Mouse (Mus musculus) ES-E14 (cell line): ENCODE measurements at regions not wholly inside any gene's neighbourhood (a gene's known extent, or its start where the extent isn't known, plus 50 kb on each side); places are given as distances from the start of the nearest gene placed in this dataset.

Source experiments
- DNase-seq: peaks from one replicate; pipeline ENCODE4 v3.0.0-alpha.2; 2013; ENCODE audit warnings: low read depth, low spot score
- H3K27ac ChIP-seq: 2 replicates; pipeline ENCODE4 v1.5.1; 2012; ENCODE audit warnings: low read depth, mild to moderate bottlenecking, low read length, moderate library complexity, mixed read lengths; ENCODE audit not compliant: poor library complexity, insufficient read depth, severe bottlenecking
- H3K36me3 ChIP-seq: 2 replicates; pipeline ENCODE4 v1.6.1; 2012; ENCODE audit warnings: mild to moderate bottlenecking, low read length, moderate library complexity, mixed read lengths; ENCODE audit not compliant: control insufficient read depth, poor library complexity, insufficient read depth, severe bottlenecking
- H3K4me1 ChIP-seq, 2 experiments: fragments of 150-350 bp in 1 of 2; sonication (generic) in 1 of 2; 2 replicates each; pipeline ENCODE4 v1.6.1; 2012; ENCODE audit warnings: low read length in 2 of 2, mild to moderate bottlenecking in 1 of 2, mixed read lengths in 1 of 2; ENCODE audit not compliant: control insufficient read depth in 2 of 2, insufficient read depth in 2 of 2, poor library complexity in 1 of 2
- H3K4me3 ChIP-seq, 2 experiments: fragments of 150-350 bp in 1 of 2; sonication (generic) in 1 of 2; 2 replicates each; pipeline ENCODE4 v1.5.1; 2012; ENCODE audit warnings: low read length in 2 of 2, low read depth in 1 of 2, mild to moderate bottlenecking in 1 of 2, mixed read lengths in 1 of 2; ENCODE audit not compliant: insufficient read depth in 1 of 2, poor library complexity in 1 of 2, severe bottlenecking in 1 of 2
- H3K9ac ChIP-seq: 2 replicates; pipeline ENCODE4 v1.6.1; 2012; ENCODE audit warnings: low read depth, mild to moderate bottlenecking, low read length, mixed read lengths; ENCODE audit not compliant: poor library complexity, insufficient read depth, severe bottlenecking
- H3K9me3 ChIP-seq: fragments of 150-350 bp; sonication (generic); 2 replicates; pipeline ENCODE4 v1.6.1; 2012; ENCODE audit warnings: low read depth, mild to moderate bottlenecking, low read length; ENCODE audit not compliant: control insufficient read depth, insufficient read depth
- CHD2 ChIP-seq: IDR thresholded peaks from 2 replicates; pipeline ENCODE4 v1.6.1; 2014; ENCODE audit warnings: mild to moderate bottlenecking, low read depth, low read length, inconsistent platforms
- HCFC1 ChIP-seq: IDR thresholded peaks from 2 replicates; pipeline ENCODE4 v1.6.1; 2012; ENCODE audit warnings: low read length, inconsistent platforms, borderline replicate concordance; ENCODE audit not compliant: insufficient read depth
- MAFK ChIP-seq: IDR thresholded peaks from 2 replicates; pipeline ENCODE4 v1.6.1; 2014; ENCODE audit warnings: mild to moderate bottlenecking, low read depth, low read length, inconsistent platforms; ENCODE audit not compliant: insufficient read depth
- ZC3H11A ChIP-seq: IDR thresholded peaks from 2 replicates; pipeline ENCODE4 v1.6.1; 2012; ENCODE audit warnings: low read depth, mild to moderate bottlenecking, inconsistent platforms, low read length, borderline replicate concordance
- ZNF384 ChIP-seq: IDR thresholded peaks from 2 replicates; pipeline ENCODE4 v1.6.1; 2012; ENCODE audit warnings: low read depth, low read length, inconsistent platforms
- in situ Hi-C, 2 experiments: fragments of 600-800 bp; cut with MboI; formaldehyde crosslinking; loops; one replicate each; pipeline ENCODE4 v1.15.1; 2025; ENCODE audit warnings: low sequenced_read_pairs in 2 of 2, inconsistent platforms in 1 of 2; ENCODE audit not compliant: unreplicated experiment in 2 of 2

DNA sequence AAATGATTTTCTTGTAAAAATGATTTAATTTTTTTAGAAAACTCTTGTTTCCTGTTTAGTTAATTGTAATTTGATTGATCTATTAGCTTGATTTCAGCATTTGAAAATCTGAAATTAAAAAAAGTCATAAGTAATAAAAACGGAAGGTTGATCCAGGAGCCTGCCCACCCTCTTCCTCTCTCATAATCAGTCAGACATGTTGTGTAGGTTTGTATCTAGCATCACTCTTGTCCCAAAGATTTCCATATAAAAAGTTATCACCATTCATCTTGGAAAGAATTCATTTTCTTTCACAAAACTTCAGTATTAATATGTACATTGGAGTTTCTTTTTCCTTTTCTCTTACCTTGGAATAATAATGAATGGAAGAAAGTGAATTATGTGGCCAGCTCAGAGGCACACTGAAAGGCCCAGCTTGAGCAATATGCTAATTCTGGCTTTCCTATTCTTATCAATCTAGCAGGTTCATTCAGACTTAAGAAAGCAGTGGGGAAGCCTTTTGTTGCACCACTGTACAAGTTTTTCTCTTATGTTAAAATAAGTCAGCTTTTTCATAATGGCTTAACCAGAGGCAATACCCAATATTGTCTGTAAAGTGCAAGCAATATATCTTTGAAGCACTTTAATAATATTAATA, 185.6 kb upstream of the Grm3 start:
- no peak for DNase-seq
- H3K4me3 ChIP-seq, result no peak overlapping the region
- no peak for TF ChIP-seq ZNF384
- TF ChIP-seq ZC3H11A, result no peak
- TF ChIP-seq MAFK, result no peak
- TF ChIP-seq CHD2, result no peak
- no peak for TF ChIP-seq HCFC1
- no peaks in the 10 kb centered on the region for H3K36me3 ChIP-seq
- H3K9ac ChIP-seq, result no peak overlapping the region
- H3K27ac ChIP-seq, result no peak overlapping the region
- in situ Hi-C loops, result no loop called here
- H3K9me3 ChIP-seq, result no peaks in the 10 kb centered on the region
- no peaks in the 10 kb centered on the region for H3K4me1 ChIP-seq

DNA sequence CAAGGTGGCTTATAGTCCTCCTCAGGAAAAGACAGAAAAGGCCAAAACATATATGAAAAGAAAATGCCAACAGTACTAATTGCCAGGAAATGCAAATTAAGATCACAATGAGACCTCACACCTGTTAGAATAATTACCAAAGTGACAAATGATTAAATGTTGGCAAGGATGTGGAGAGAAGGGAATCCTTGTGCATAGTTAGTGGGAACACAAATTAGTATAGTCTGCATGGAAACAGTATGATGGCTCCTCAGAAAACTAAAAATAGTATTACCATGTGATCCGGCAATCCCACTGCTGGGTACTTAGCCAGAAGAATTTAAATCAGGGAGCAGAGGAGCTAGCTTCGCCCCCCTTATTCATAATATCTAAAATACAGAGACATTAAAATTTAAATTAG, 170.3 kb upstream of the Grm3 start:
- in situ Hi-C loops, result no loop called here
- Histone ChIP-seq H3K27ac (no peak overlapping the region), H3K4me3 (no peak overlapping the region), H3K36me3 (no peaks in the 10 kb centered on the region), H3K9me3 (no peaks in the 10 kb centered on the region), H3K4me1 (no peaks in the 10 kb centered on the region), H3K9ac (no peak overlapping the region)
- DNase-seq, result no peak
- TF ChIP-seq MAFK (no peak), ZNF384 (no peak)

DNA sequence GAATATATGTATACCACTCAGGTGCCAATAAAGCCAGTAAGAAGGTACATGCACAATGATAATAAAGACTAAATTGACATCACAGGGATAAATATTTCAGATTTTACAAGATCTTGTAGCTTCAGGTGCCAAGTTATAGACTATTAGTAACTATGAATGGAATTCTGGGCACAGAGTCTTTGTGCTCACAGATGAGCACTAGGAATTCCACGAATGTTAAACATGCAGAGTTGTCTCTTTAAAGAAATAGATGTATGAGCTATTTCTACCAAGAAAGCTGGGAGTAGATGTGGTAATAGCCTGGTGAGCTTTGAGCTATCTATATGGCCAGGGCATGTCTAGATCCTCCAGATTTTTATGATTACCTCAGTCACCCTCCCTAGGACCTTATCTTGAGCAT, 153.1 kb upstream of the Grm3 start:
- in situ Hi-C loops, result no loop called here
- Histone ChIP-seq H3K9ac (no peak overlapping the region), H3K4me3 (no peak overlapping the region), H3K9me3 (no peaks in the 10 kb centered on the region), H3K27ac (no peak overlapping the region), H3K4me1 (no peaks in the 10 kb centered on the region), H3K36me3 (no peaks in the 10 kb centered on the region)
- TF ChIP-seq ZNF384 (no peak), ZC3H11A (no peak), HCFC1 (no peak), CHD2 (no peak), MAFK (no peak)
- no peak for DNase-seq

DNA sequence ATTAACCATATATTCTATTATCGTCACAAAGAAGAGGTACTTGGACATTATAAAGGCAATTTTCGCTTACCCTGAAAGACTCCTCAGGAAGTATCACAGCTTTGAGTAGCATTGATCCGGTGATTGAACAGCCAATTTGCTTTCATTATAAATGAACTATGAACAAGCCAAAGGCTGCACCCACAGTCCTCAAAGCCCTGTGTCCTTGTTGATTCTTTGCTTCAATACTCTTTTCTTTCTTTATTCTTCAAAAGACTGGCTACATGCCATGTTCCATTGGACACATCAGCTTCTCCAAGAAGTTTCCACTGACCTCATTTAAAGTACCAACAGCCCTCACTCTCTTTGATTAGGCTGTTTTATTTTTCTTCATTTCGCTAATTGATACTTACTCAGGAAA, 144.1 kb upstream of the Grm3 start:
- H3K4me3 ChIP-seq, result no peak overlapping the region
- no peak for DNase-seq
- no peaks in the 10 kb centered on the region for H3K9me3 ChIP-seq
- no peak overlapping the region for H3K9ac ChIP-seq
- H3K36me3 ChIP-seq, result no peaks in the 10 kb centered on the region
- in situ Hi-C loops, result no loop called here
- no peaks in the 10 kb centered on the region for H3K4me1 ChIP-seq
- no peak for TF ChIP-seq CHD2
- TF ChIP-seq ZC3H11A, result no peak
- TF ChIP-seq ZNF384, result no peak
- no peak for TF ChIP-seq MAFK
- no peak overlapping the region for H3K27ac ChIP-seq

DNA sequence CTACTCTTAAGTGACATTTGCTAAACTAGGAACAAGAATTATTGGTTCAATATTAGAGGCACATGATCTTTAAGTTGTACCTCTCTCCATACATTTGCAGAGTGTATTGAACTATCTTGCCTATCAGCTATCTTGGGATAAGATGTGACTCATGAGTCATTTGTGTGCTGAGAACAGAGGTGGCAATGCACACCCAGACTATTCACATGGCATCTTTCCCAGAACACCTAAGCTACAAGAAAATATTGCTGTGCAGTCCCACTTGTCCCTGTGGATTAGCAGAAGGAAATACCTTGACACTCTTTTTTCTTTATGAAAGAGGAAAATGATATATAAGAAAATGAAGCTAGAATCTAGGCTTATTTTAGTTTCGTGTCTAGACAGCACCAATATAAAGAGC, 104.8 kb upstream of the Grm3 start:
- Histone ChIP-seq H3K4me3 (no peak overlapping the region), H3K4me1 (no peaks in the 10 kb centered on the region), H3K9ac (no peak overlapping the region), H3K36me3 (no peaks in the 10 kb centered on the region), H3K9me3 (no peaks in the 10 kb centered on the region), H3K27ac (no peak overlapping the region)
- in situ Hi-C loops, result no loop called here
- TF ChIP-seq ZNF384, result no peak
- no peak for TF ChIP-seq MAFK
- no peak for TF ChIP-seq CHD2
- no peak for TF ChIP-seq HCFC1
- no peak for TF ChIP-seq ZC3H11A
- DNase-seq, result no peak
